Mouse (Mus musculus) spleen, adult 2 months (tissue): ENCODE results near the gene Apbb2. TPM values are rescaled to one million over a fixed set of nuclear protein-coding genes. Genes with fewer than 3 reads are reported as not detected.
A peak's percentile ranks its signal among the peaks of the same experiment; 100 is the strongest.

Experiments
- DNase-seq, 2 experiments: peaks; one replicate each; pipeline versions ENCODE4 v3.0.0 to v3.0.0-alpha.2; 2012 to 2021; ENCODE audit warnings: low spot score in 2 of 2, low read depth in 1 of 2
- H3K27ac ChIP-seq: fragments of 200-500 bp; 2 replicates; pipeline ENCODE4 v1.5.1; 2012; ENCODE audit warnings: low read length, inconsistent platforms; ENCODE audit not compliant: insufficient read depth
- H3K27me3 ChIP-seq: fragments of 200-500 bp; 2 replicates; pipeline ENCODE4 v1.6.1; 2012; ENCODE audit warnings: mild to moderate bottlenecking, moderate library complexity, low read length, inconsistent platforms; ENCODE audit not compliant: control insufficient read depth, insufficient read depth
- H3K36me3 ChIP-seq: fragments of 200-500 bp; 2 replicates; pipeline ENCODE4 v1.6.1; 2012; ENCODE audit warnings: mild to moderate bottlenecking, low read length, inconsistent platforms; ENCODE audit not compliant: control insufficient read depth, insufficient read depth
- H3K4me1 ChIP-seq: fragments of 200-500 bp; 2 replicates; pipeline ENCODE4 v1.6.1; 2011; ENCODE audit warnings: inconsistent platforms; ENCODE audit not compliant: control insufficient read depth, insufficient read depth, insufficient read length
- H3K4me3 ChIP-seq: fragments of 200-500 bp; 2 replicates; pipeline ENCODE4 v1.5.1; 2011; ENCODE audit warnings: mild to moderate bottlenecking, inconsistent platforms; ENCODE audit not compliant: insufficient read depth, insufficient read length; ENCODE audit errors: extremely low read depth
- CTCF ChIP-seq: fragments of 200-500 bp; IDR thresholded peaks from 2 replicates; pipeline ENCODE4 v1.5.1; 2011; ENCODE audit warnings: mild to moderate bottlenecking, inconsistent platforms; ENCODE audit not compliant: insufficient read depth, insufficient read length, insufficient replicate concordance; ENCODE audit errors: extremely low read depth
- POLR2A ChIP-seq: fragments of 200-500 bp; IDR thresholded peaks from 2 replicates; pipeline ENCODE4 v1.6.1; 2011; ENCODE audit warnings: low read depth, low read length, inconsistent platforms
- WGBS: fragments of 180-500 bp; shearing (Covaris S2); methylation state at CpG from one replicate; pipeline ENCODE4 v1.1.7; 2018; 5-methylcytosine and 5-hydroxymethylcytosine counted together
- polyA plus RNA-seq: library from polyadenylated mRNA; depleted of rRNA; stranded (reverse); fragments of >200 nt; gene quantifications from 2 replicates; pipeline ENCODE4 v1.2.3, GENCODE M21; 2012

Apbb2 gene
- polyA plus RNA-seq, 1 experiment = 2.6 TPM

DNA sequence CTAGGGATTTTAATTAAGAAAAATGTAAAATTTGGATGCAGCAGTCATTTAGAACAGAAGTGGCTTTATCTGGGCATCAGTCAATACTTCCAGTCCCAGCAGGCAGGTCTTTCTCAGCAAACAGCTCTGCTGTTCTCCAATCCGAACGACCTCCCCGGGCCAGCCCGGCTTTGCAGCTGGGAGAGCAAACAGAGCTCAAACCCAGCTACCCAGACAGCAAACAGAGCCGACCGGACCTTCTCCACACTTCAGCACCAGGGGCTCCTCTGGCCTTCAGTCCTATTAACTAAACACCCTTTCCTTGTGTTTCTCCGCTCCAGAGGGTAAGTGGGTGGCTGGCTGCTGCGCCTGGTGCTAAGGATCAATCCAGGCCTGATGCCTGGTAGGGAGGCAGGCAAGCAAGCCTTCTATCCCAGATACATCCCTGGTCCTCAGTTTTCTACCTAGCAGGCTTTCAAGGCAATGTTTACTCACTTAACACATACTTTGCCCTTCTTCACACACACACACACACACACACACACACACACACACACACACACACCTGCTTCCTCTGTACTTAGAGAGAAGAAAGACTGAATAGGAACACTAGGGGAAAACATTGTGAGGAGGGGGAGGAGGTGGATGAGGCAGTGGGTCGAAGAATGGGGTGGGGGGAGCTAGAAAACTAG lies 82.9 kb downstream of the Apbb2 start:
- H3K27ac ChIP-seq = 0 out of 2 replicates have a peak overlapping the region, but pooled peaks have one; percentile 9
- 79% methylated on average over 9 of the region's 9 CpGs for WGBS
- no peaks in the 10 kb centered on the region for H3K27me3 ChIP-seq
- TF ChIP-seq POLR2A (no peak), CTCF (no peak)
- DNase-seq = no peak
- no peaks in the 10 kb centered on the region for H3K4me1 ChIP-seq
- no peaks in the 10 kb centered on the region for H3K36me3 ChIP-seq
- no peak overlapping the region for H3K4me3 ChIP-seq

DNA sequence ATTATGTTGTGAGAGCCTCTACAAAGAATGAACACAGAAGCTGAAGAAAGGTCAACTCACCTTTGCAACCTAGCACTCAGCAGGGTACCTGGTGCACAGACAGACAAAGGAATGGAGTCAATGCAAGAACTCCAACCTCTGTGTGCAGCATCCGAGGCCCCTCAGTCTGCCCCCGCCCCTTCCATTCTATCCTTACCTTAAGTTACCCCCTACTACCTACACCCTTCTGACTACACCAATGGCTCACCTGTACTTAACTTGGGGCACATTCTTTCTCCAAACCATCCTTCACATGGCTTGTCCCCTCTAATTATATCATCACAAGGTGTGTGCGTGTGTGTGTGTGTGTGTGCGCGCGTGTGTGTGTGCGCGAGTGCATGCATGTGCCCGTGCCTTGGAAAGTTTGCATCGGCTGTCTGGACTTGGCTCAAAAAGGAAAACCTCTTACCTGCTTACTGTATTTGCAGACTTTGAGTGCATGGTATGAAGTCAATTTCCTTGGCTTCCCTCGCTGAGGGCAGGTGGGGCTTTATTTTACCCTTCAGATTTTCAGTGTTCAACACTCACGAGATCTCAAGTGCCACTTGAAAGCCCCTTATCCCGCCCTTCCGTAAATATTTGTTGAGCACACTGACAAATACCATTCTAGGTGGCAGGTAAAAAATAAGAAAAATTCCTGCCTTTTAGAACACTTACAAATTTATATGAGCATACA lies 84.7 kb downstream of the Apbb2 start:
- no peak overlapping the region for H3K4me3 ChIP-seq
- WGBS = 93% methylated on average over 14 of the region's 14 CpGs
- no peaks in the 10 kb centered on the region for H3K27me3 ChIP-seq
- H3K27ac ChIP-seq = no peak overlapping the region
- no peak for TF ChIP-seq POLR2A
- no peak for TF ChIP-seq CTCF
- no peaks in the 10 kb centered on the region for H3K36me3 ChIP-seq
- DNase-seq = no peak
- no peaks in the 10 kb centered on the region for H3K4me1 ChIP-seq

- Histone ChIP-seq H3K27ac (no peak overlapping the region), H3K4me3 (no peak overlapping the region), H3K27me3 (no peaks in the 10 kb centered on the region), H3K36me3 (no peaks in the 10 kb centered on the region), H3K4me1 (no peaks in the 10 kb centered on the region)
- TF ChIP-seq CTCF = no peak
- no peak for TF ChIP-seq POLR2A
- DNase-seq = no peak
- WGBS = 87% methylated on average over 6 of the region's 6 CpGs
These were observed 85.8 kb downstream of the Apbb2 start for GRCm38 (mm10) chr5:66532827-66533226.

GRCm38 (mm10) chr5:66530361-66530760 lies 88.2 kb downstream of the Apbb2 start:
- Histone ChIP-seq H3K4me3 (no peak overlapping the region), H3K27ac (no peak overlapping the region), H3K36me3 (no peaks in the 10 kb centered on the region), H3K27me3 (no peaks in the 10 kb centered on the region), H3K4me1 (no peaks in the 10 kb centered on the region)
- 89% methylated on average over 4 of the region's 4 CpGs for WGBS
- no peak for DNase-seq
- TF ChIP-seq CTCF (no peak), POLR2A (no peak)

DNA sequence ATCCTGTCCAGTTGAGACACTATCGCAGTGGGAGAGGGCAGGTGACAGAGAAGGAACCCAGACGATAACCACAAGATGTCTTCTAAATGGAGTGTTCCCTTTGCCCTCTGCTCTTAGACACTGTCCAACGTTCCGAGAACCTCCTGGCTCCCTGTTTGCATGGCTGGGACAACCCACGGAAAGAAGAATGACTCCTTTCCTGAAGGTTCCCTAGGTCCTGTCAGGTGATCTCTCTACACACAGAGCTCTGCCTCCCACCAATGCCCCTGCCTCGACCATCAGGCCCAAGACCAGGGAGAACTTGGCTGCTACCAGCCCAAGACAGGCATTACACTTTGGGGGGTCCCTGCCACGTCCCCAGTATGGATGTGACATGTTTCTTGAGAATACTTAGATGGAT lies 89.0 kb downstream of the Apbb2 start:
- no peak for DNase-seq
- H3K4me1 ChIP-seq = no peaks in the 10 kb centered on the region
- H3K27me3 ChIP-seq = no peaks in the 10 kb centered on the region
- WGBS = 86% methylated on average over 7 of the region's 7 CpGs
- H3K27ac ChIP-seq = no peak overlapping the region
- TF ChIP-seq POLR2A (no peak), CTCF (no peak)
- H3K4me3 ChIP-seq = no peak overlapping the region
- H3K36me3 ChIP-seq = no peaks in the 10 kb centered on the region

DNA sequence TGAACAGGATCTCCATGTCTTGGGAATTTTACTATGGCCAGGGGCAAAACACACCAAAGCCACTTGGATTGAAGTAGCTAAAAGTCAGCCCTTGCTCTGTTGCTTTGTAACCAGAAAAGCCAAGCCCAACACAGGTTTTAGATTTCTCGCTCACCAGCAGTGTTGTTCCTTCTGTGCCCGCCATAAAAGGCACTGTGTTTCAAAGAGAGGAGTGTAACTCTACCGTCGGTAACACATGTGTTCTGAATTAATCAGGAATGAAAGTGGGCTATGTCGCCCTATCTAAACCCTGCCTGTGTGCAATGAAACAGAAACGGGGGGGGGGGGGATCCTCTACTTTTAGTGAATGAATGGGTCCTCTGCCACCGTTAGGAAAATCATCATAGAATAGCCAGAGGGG lies 90.0 kb downstream of the Apbb2 start:
- no peak overlapping the region for H3K27ac ChIP-seq
- H3K4me1 ChIP-seq = peaks cover 2% of the 10 kb centered on the region
- TF ChIP-seq POLR2A (no peak), CTCF (no peak)
- H3K27me3 ChIP-seq = no peaks in the 10 kb centered on the region
- 89% methylated on average over 7 of the region's 7 CpGs for WGBS
- no peaks in the 10 kb centered on the region for H3K36me3 ChIP-seq
- no peak for DNase-seq
- H3K4me3 ChIP-seq = no peak overlapping the region

GRCm38 (mm10) chr5:66527090-66527489 lies 91.5 kb downstream of the Apbb2 start:
- TF ChIP-seq POLR2A (no peak), CTCF (no peak)
- Histone ChIP-seq H3K27ac (no peak overlapping the region), H3K36me3 (no peaks in the 10 kb centered on the region), H3K4me1 (peaks cover 3% of the 10 kb centered on the region), H3K4me3 (no peak overlapping the region), H3K27me3 (no peaks in the 10 kb centered on the region)
- 43% methylated on average over 8 of the region's 8 CpGs for WGBS
- no peak for DNase-seq
